Mouse (Mus musculus) left cerebral cortex, adult 11 months (tissue): ENCODE measurements around the gene Olfr1427.
"Not testable (repeated sequence)": the region's sequence is repeated elsewhere in the genome, so short reads cannot be mapped to it uniquely, and the experiment has no call there.

Experiments
- DNase-seq: peaks from one replicate; pipeline ENCODE4 v3.0.0; 2022; ENCODE audit warnings: low spot score

Olfr1427 gene

GRCm38 (mm10) chr19:12103234-12103633 lies at the start of gene Olfr1427:
Gene Olfr1427 (minus strand): TSS chr19:12103334.
- DNase-seq: no peak

GRCm38 (mm10) chr19:12145452-12145851 lies 42.3 kb upstream of the Olfr1427 start:
- DNase-seq: no peak

GRCm38 (mm10) chr19:12143356-12143755 lies 40.2 kb upstream of the Olfr1427 start:
- peak; percentile 44 for DNase-seq

- peak; percentile 15 for DNase-seq
These were observed 31.2 kb upstream of the Olfr1427 start for GRCm38 (mm10) chr19:12134289-12134688.

- DNase-seq: no peak
These were observed 20.0 kb upstream of the Olfr1427 start, which contains the start of gene Olfr76 for GRCm38 (mm10) chr19:12123103-12123502. Gene Olfr76 (minus strand): TSS chr19:12123203.

GRCm38 (mm10) chr19:12116464-12116863 lies 13.3 kb upstream of the Olfr1427 start:
- DNase-seq: no peak

- no peak for DNase-seq
These were observed 12.7 kb upstream of the Olfr1427 start, which contains the start of gene Olfr1428 for GRCm38 (mm10) chr19:12115797-12116196. Gene Olfr1428 (minus strand): TSS chr19:12115897.

GRCm38 (mm10) chr19:12113807-12114206 lies 10.7 kb upstream of the Olfr1427 start:
- no peak for DNase-seq

- no peak for DNase-seq
These were observed 1.4 kb upstream of the Olfr1427 start for GRCm38 (mm10) chr19:12104541-12104940.

- DNase-seq: no peak
These were observed 11.2 kb downstream of the Olfr1427 start, which contains the start of gene Olfr1426 for GRCm38 (mm10) chr19:12091913-12092312. Gene Olfr1426 (minus strand): TSS chr19:12092013.

GRCm38 (mm10) chr19:12077631-12078030 lies 25.5 kb downstream of the Olfr1427 start, which contains the start of gene Olfr1425:
Gene Olfr1425 (minus strand): TSS chr19:12077731.
- not testable (repeated sequence) for DNase-seq

GRCm38 (mm10) chr19:12069546-12069945 lies 33.6 kb downstream of the Olfr1427 start:
- not testable (repeated sequence) for DNase-seq

- not testable (repeated sequence) for DNase-seq
These were observed 35.3 kb downstream of the Olfr1427 start for GRCm38 (mm10) chr19:12067806-12068205.

- DNase-seq: not testable (repeated sequence)
These were observed 40.6 kb downstream of the Olfr1427 start, which contains the start of gene Olfr1424 for GRCm38 (mm10) chr19:12062582-12062981. Gene Olfr1424 (minus strand): TSS chr19:12062682.
